Mouse (Mus musculus) embryo, embryonic 11.5 days (tissue): ENCODE data around the gene Six6.

Source experiments
- DNase-seq: peaks from one replicate; pipeline ENCODE4 v3.0.0-alpha.2; 2012; ENCODE audit warnings: low read depth, low spot score

Six6 gene

GRCm38 (mm10) chr12:72939616-72940015, at the start of gene Six6:
TSS of gene Six6 (plus strand) at chr12:72939892.
- no peak for DNase-seq

- DNase-seq = no peak
Observed at GRCm38 (mm10) chr12:72917159-72917993, 22.3 kb upstream of the Six6 start.

GRCm38 (mm10) chr12:72936751-72937150, 2.9 kb upstream of the Six6 start:
- no peak for DNase-seq

- DNase-seq = no peak
Observed at GRCm38 (mm10) chr12:72937537-72938120, 2.1 kb upstream of the Six6 start.

- DNase-seq = no peak
Observed at GRCm38 (mm10) chr12:72938176-72938575, 1.5 kb upstream of the Six6 start.

- DNase-seq = no peak
Observed at GRCm38 (mm10) chr12:72938600-72939490, 847 bp upstream of the Six6 start.

- DNase-seq = no peak
Observed at GRCm38 (mm10) chr12:72940071-72940821, 554 bp downstream of the Six6 start, which contains the start of gene 4930447C04Rik. TSS of gene 4930447C04Rik (minus strand) at chr12:72940774.

- DNase-seq = no peak
Observed at GRCm38 (mm10) chr12:72940822-72941397, 1.2 kb downstream of the Six6 start.

GRCm38 (mm10) chr12:72941398-72942051, 1.8 kb downstream of the Six6 start:
- DNase-seq = no peak

- DNase-seq = no peak
Observed at GRCm38 (mm10) chr12:72942171-72942570, 2.5 kb downstream of the Six6 start.

GRCm38 (mm10) chr12:72943574-72944110, 4.0 kb downstream of the Six6 start:
- no peak for DNase-seq

- DNase-seq = no peak
Observed at GRCm38 (mm10) chr12:72944411-72945225, 4.9 kb downstream of the Six6 start.

GRCm38 (mm10) chr12:72945301-72946063, 5.8 kb downstream of the Six6 start:
- DNase-seq = no peak

GRCm38 (mm10) chr12:72946064-72946395, 6.3 kb downstream of the Six6 start:
- no peak for DNase-seq

GRCm38 (mm10) chr12:72946805-72947204, 7.1 kb downstream of the Six6 start:
- no peak for DNase-seq

GRCm38 (mm10) chr12:72947335-72947734, 7.6 kb downstream of the Six6 start:
- DNase-seq = no peak

- DNase-seq = no peak
Observed at GRCm38 (mm10) chr12:72953089-72953488, 13.4 kb downstream of the Six6 start.

GRCm38 (mm10) chr12:72953858-72954257, 14.2 kb downstream of the Six6 start:
- no peak for DNase-seq

- DNase-seq = no peak
Observed at GRCm38 (mm10) chr12:72954906-72955305, 15.2 kb downstream of the Six6 start.
